Mouse (Mus musculus) layer of hippocampus, adult 11-12 months (tissue): ENCODE measurements around the gene Limch1.

Source experiments
- DNase-seq: peaks from one replicate; pipeline ENCODE4 v3.0.0; 2022; ENCODE audit warnings: low spot score

Gene Limch1

GRCm38 (mm10) chr5:66745390-66745995 is at the start of gene Limch1:
Gene Limch1, plus strand, starts transcription at chr5:66745827.
- peak; percentile 49 for DNase-seq

GRCm38 (mm10) chr5:66697119-66697518 is 48.5 kb upstream of the Limch1 start:
- DNase-seq, result peak; percentile 72

DNA sequence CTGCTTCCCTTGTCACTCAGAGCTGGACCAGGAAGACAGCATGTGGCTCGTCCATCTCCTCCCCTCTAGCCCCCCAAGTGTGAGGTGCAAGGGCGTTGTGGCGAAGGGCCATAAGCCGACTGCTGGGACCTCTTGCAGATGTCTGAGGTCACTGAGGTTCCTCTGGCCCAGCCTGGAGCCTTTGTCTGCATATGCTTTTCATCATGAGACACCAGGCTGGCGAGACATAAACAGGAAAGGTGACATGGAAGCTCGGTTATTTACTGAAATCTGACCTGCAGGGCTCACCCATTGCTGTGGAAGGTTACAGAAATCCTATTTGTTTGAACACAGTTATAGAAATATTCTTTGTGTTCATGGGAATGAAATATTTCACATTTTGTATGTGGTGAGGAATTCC is 45.7 kb upstream of the Limch1 start:
- no peak for DNase-seq

DNA sequence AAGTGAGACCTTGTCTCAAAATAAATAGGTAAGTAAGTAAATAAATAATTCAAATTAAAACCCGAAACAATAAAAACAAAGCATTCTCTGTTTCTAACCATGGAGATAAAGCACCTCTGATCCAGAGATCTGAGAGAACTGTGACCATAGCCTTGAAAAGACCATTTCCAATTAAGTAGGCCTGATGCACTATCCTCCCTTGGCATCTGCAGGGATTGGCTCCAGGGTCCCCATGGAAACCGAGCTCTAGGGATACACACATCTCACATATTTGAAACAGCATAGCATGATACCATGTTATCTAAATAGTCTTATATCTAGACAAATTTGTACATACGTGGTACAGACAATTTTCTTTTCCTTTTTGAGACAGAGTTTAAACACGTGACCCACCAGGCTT is 43.7 kb upstream of the Limch1 start:
- DNase-seq, result no peak

DNA sequence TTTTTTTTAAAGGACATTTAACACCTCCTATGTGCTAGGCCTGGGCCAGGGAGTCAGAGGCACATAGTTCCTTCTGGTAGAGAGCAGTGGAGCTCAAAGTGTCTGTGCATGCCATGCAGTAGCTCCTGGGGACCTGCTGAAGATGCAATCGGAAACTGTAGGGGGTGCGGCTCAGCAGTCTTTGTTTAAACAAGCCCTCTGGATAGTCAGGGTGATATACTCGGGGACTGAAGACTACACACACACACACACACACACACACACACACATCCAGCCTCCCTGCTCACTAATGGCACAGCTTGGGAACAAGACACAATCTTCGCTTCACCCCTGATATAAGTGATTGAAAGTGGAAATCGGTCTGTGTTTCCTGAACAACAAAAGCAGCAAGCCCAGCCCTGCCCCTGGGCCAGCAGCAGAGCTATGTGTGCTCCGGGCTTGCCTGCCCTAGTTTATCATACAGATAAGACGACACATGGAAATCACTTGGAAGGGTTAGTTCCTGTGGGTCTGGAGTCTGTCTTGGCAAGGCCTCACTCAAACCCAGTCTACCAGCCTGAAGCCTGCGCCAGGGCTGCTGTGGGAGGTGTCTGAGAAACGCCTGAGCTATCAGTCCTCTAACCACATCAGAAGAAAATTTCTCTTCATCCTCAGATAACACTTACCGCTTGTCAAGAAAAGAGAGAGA is 42.2 kb upstream of the Limch1 start:
- DNase-seq, result no peak

DNA sequence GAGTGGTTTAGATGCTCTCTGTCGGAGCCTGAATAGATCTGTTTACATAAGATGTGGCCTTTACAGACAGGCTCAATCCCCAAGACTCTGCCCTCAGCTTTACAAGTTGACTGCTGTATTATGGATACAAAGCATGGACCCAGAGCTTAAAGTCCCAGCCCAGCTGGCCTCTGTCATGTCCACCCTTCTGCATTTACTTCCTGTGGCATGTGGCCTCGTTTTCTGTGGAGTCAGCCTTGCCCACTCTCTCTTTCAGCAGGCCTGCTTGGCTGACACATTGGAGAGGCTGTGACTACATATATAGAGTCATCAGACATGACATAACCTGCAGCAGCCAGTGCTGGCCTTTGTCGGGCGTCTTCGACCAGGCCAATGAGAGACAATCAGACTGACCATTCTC is 37.8 kb upstream of the Limch1 start:
- no peak for DNase-seq

DNA sequence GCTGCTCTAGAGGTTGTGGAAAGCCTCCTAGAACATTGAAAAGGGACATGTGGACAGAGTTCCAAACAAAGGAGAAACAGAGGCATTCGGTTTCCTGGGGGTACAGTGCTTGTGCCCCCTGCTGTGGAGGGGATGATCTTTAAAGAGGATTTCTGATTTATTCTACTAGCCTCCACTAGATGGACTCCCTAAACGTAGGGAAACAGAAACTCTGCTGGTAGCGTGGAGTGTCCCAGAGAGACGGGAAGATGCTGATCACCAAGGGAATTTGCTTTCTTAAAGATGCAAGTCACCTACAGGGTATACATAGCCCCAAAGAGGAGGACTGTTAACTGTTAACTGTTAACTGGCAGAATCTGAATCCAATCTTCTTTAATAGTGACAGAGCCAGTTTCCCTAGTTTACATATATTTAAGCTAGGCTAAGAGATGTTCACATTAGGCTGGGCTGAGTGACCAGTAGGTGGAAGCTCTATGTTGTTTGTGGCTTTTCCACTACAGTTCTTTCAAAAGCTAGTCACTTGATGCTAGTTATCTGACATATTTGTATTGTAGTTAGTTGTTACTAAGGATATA is 35.1 kb upstream of the Limch1 start:
- peak; percentile 23 for DNase-seq

DNA sequence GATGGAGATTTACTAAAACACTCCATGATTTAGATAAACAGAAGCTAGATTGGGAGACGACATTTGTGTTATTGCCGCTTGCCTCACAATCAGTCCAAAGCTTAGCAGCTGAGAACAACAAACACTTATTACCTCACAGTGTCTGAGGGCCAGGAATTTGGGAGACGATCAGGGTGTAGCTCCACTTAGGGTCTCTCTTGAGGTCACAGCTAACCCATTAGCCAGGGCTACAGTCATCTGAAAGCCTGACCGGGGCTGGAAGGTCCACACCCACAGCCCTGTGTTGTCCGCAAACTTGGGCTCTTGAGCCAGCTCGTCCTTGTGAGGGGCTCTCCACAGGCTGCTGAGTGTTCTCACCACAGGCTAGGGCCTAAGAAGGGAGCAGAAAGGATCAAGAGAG is 32.8 kb upstream of the Limch1 start:
- no peak for DNase-seq

DNA sequence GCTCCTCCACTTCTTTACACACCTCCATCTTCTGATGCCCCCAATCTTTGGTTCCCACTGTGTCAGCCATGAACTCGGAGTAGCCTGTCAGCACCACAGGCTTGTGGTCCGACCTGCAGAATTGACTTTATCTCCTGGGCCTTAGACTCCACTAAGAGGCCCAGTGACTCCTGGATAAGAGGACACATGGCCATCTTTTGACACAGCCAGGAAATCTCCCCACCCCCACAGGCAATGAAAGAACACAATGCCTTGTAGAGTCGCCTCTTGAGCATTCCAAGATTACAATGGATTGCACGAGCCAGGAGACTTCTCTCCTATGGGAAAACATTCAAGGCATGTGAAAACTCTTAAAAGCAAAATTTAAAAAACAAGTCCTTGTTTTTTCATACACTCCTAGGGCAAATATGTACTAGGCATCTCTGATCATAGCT is 30.1 kb upstream of the Limch1 start:
- DNase-seq, result no peak

GRCm38 (mm10) chr5:66717931-66718330 is 27.7 kb upstream of the Limch1 start:
- DNase-seq, result no peak

DNA sequence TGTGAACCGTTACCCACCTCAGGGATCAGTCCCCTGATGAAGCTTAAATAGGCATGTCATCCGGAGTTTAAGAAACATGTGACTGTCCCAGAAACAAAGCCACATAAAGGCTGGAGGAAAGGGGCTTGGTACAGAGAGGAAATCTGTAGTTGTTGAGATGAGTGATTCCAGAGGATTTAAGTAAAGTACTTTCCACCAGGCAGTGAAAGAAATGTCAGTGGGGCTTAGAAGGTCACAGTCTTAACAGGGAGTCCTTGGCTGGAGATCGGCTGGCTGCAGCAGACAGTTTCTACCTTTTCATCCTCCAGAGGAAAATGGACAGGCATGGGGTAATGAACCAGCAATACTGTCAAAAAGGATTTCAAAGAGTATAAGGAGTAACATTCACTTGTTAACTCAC is 27.2 kb upstream of the Limch1 start:
- DNase-seq, result no peak

DNA sequence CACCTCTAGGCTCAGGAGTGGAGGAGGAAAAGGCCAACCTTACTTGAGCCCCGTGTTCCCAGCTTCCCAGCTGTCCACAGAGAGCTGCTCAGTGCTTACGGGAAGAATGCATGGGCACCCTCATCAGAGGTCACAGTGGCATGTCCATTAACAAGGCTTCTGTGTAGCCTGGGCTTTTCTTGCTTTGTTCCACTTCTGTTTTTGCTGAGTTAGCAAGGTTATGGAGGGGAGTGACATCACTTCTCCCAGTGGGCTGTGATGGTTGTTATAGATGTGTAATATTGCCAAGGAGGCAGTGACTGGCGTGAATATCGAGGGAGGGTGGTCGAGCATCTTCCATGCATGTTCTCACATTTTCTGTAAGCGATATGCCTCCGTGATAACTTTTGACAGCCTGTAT is 26.7 kb upstream of the Limch1 start:
- DNase-seq, result no peak

- DNase-seq, result no peak
Measured at GRCm38 (mm10) chr5:66720921-66721320, 24.7 kb upstream of the Limch1 start.

DNA sequence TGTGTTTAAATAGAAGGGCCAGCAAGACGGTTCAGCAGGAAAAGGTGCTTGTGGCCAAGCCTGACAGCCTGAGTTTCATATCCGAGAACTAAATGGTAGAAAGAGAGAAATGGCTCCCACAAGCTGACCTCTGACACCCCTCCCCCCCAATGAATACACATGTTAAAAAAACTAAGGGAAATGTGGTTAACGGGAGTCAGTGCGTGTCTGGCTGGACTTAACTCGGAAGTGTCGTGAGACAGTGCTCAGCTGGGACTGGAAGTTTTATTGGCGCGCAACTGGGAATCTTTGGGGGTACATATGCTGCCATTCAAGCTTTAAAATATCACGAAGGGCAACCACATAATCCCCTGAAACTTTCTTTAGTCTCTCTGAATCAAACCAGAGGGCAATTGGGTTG is 23.0 kb upstream of the Limch1 start:
- DNase-seq, result no peak

DNA sequence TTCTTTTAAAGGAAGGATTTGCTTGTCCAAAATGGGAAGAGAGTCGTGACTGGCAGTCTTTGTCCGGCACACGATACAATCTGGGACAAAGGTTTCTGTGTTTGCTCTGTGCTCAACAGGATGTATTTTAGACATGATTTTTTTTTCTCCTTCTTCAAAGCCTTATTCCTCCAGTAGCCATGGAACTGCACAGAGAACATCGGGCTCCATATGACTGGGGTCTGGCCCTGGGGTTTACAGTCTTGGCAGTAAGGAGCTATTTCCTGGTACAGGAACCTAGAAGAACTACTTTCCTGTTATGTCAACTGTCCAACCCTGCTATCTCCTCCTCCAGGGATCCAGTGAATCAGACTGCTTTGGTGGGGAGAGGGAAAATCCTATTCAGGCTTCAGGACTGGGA is 22.6 kb upstream of the Limch1 start:
- no peak for DNase-seq

DNA sequence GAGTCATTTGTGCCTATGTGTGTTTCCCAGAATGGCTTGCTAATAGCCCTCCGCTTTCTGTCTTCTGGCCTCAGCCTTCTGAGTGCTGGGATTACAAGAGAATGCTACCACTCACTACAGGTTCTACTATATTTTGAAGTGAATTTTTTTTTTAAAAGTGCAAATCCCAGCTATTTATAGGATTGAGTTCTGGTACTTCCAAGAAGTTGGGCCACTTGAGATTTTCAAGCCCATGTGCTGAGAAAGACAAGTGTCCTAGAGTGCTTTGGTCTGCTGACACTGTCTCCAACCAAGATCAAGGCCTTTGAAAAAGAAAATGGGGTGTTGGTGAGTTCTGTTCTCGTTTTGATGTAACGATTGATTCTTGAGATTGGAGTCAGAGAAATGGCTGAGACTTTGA is 22.0 kb upstream of the Limch1 start:
- DNase-seq, result no peak

DNA sequence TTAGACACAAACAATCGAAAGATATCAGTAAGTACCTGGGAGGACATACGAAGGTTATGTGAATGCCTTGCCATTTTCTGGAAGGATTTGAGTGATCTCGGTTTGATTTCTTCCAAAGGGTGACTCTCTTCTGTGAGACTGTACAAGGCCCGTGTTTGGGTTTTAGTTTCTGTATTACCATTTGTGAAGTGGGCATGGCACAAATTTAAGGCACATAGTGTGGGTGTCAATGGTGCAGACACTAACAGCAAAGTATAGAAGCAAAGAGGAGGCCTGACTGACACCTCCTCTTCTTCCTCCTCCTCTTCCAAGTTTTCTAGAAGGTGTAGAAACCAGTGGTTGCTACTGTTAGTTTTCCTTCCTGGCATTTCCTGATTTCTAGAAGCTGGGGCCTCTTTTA is 16.3 kb upstream of the Limch1 start:
- DNase-seq, result no peak

DNA sequence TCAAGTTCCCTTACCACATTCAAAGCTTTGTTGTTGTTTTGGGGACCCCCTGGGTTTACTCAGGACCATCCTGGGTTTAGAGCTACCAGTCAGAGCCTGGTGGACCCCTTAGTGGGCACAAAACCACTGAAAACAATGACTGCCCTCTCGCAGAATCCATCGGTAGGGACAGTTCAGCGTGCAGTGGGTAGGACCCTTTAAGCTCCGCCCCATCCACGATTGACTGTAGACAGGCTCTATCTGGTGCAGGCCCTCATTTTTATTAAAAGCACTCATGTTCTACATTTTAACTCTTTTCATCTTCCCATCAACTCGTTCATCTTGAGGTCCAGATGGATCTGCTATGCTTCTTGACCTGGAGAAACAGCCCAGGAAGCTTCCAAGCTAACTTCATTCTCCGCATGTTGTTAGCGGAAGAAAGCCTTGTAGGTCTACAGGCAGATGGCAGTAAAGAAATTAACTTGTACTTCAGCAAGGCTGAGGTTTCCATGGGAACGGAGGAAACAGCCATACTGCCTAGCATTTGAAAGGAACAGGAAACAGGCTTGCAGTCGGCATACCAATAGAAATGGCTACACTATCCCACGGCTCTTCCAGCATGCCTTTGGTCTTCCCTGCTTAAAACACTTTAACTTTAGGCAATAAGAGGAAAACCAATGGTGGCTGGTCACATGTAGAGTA is 14.9 kb upstream of the Limch1 start:
- DNase-seq, result peak; percentile 68

DNA sequence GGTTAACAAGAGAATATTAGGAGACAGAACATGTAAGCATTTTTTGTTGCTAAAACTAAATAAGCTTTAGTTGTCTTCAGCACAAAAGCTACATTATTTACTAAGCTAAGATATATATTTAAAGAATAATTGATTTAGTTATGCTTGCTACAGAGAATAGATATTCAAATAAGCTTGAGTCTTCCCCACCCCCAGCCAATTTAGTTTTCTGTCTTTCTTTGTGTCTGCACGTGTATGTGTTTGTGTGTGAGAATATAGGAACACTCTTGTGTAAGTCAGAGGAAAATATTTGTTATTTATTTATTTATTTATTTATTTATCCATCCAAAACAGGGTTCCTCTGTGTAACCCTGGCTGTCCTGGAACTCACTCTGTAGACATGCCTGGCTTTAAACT is 14.3 kb upstream of the Limch1 start:
- no peak for DNase-seq

GRCm38 (mm10) chr5:66733556-66733955 is 12.1 kb upstream of the Limch1 start:
- DNase-seq, result no peak

- DNase-seq, result no peak
Measured at GRCm38 (mm10) chr5:66739376-66739775, 6.3 kb upstream of the Limch1 start.

DNA sequence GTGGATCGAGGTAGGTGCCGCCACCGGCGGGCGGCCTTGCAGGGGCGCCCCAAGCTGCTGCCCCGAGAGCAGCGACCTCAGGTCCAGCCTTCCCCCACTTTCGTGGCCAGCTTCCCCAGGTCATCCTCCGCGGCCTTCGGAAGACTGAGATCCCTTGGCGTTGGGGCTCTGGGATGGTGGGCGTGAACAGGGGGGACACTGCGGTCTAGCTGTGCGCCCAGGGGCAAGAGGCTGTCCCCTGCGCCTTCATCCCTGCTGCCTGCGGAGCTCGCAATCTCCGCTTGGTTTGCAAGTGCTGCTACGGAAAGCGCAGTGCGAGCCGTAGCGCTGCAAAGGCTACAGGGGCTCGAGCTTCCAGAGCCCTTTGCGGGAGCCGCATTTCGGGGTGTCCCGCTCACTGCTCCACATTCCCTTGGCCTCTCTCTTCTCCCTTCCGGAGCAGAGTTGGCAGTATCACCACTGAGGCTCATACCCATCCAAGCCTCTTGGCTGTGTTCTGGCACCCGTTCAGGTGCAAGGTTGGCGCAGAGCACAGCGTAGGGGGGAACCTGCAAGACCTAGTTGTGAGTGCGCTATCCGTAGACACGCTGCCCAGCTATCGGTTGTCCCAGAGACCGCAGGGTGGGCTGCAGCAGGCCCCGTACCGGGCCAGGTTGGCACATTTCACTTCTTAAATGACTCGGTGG is 512 bp downstream of the Limch1 start:
- peak; percentile 54 for DNase-seq

- DNase-seq, result no peak
Measured at GRCm38 (mm10) chr5:66746761-66747160, 1.1 kb downstream of the Limch1 start.
